Mouse (Mus musculus) gastrocnemius, adult 8-10 months (tissue): Measurements from ENCODE around the gene Pskh1. TPM values are rescaled to one million over a fixed set of nuclear protein-coding genes. Genes with fewer than 3 reads are reported as not detected.

Source experiments
- DNase-seq, 2 experiments: peaks; one replicate each; pipeline ENCODE4 v3.0.0; 2022; ENCODE audit warnings: low spot score in 2 of 2
- microRNA-seq: library from miRNA; unstranded; fragments of <30 nt; microRNA quantifications from one replicate; pipeline ENCODE4 v1.2.0, GENCODE M21; 2022
- total RNA-seq, 4 experiments: library from RNA; stranded (reverse); gene quantifications; 2 replicates each; pipeline ENCODE4 v1.2.4; 2022

Gene Pskh1
- total RNA-seq, 4 experiments from 2014 or later = 10.9 to 14.7 (median 12.8) TPM

- DNase-seq = no peak
Measured at GRCm38 (mm10) chr8:105956556-105956955, 56.3 kb downstream of the Pskh1 start.

DNA sequence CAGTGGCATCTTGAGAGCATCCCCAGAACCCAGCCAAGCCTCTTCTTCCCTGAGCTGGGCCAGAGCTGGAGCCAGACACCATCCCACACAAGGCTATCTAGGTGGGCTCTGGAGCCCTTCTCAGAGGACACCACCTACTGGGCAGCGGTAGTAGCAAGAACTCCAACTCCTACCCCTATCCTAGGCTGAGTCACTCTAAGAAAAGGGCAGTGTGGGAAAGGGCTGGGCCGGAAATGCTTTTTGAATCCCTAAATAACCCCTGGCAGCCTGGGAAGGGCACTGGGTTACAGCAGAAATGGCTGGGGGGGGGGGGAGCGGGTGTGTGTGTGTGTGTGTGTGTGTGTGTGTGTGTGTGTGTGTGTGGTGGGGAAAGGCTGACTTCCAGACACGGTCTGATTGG lies 57.6 kb downstream of the Pskh1 start:
- peak in 1 of 2 experiments; percentile 41 for DNase-seq

DNA sequence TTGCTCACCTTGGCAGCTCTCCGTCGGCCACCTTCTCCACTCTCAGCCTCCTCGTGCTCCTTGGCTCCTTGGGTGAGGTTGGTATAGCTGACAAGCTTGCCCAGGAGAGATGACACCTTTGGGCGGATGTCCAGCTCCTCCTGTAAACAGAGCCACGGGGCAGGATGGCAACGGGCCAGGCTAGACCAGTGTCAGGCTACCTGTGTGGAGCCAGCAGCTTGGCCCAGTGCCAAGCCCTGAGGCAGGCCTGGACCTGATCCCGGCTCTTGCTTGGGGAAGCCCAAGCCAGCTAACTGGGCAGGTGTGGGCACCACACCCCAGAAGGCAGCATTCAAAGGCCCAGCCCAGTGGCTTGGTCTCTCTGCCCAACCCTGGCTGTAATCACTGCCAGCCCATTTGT lies 59.1 kb downstream of the Pskh1 start:
- DNase-seq = peak; percentile 87 to 96

DNA sequence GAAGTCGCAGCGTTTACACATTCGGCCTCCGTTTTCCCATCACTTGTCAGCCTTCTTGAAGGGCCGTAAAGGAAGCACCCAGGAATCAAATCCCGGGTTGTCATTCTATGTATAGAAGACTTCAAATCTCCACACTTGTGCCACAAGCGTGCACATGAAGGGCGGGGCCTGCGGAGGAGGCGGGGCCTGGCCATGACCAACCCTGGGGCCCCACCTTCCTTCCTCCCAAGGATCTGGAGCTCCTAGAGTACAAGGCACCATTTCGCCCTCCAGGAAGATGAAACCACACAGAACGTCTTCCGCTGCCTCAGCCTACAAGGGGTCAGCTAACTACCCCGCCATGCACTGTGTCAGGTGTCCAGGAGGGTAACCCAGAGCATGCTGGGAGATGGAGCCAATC lies 60.9 kb downstream of the Pskh1 start:
- no peak for DNase-seq

- no peak for DNase-seq
Measured at GRCm38 (mm10) chr8:105961536-105961935, 61.3 kb downstream of the Pskh1 start.

DNA sequence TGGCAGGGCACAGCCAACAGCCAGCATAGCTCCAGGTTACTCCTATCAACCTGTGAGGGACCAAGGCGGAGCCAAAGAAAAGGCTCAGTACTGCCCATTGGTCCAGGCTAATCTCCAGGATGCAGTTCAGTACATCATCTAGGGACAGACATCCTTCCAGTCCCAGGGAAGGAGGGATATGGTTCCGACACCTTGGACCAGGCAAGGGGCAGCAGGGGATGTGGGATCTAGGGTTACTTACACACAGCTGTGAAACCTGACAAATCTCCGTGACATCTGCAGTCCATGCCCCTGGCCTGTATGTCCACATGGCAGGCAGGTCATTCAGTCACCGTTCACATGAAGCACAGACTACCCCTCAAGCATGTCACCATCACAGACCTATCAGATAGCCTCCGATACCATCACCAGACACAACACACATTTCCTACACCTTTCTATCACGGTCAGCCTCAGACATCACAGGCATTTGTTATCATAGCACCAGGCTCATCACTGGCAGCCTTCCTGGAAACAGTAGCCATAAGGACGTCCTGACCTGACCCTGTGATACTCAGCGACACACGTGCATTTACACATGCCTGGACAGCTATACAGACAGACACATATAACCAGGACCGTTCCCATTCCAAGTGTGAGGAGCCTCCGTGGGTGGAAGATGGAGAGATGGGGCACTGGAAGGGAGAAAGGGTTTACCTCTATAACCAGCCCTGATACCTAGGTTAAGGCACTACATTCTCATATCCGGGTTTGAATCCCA lies 64.4 kb downstream of the Pskh1 start:
- DNase-seq = no peak

GRCm38 (mm10) chr8:105965266-105965904 lies 65.1 kb downstream of the Pskh1 start:
- DNase-seq = peak; percentile 39 to 40

DNA sequence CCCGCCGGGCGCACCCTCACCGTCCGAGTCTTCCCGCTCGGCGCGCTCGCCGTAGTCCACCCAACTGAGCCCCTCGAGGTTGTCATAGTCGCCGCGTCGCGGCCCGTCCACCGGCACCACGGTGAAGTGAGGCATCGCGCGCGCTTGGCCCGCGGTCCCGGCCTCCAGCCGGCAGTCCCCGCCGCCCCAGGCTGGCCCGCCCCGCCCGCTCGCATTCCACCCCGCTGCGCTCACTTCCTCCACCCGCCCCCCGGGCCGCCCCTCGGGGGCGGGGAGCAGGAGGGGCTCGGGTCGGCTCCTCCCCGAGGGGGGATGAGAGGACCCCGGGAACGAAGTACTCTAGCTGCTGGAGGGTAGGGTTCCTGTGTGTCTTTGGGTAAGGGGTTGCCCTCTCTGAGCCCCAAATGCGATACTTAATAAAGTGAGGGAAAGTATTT lies 65.7 kb downstream of the Pskh1 start, which contains the start of gene Slc12a4:
Gene Slc12a4 (minus strand): TSS at position 193 of the 437 bp plus-strand sequence.
- peak; percentile 62 to 64 for DNase-seq

DNA sequence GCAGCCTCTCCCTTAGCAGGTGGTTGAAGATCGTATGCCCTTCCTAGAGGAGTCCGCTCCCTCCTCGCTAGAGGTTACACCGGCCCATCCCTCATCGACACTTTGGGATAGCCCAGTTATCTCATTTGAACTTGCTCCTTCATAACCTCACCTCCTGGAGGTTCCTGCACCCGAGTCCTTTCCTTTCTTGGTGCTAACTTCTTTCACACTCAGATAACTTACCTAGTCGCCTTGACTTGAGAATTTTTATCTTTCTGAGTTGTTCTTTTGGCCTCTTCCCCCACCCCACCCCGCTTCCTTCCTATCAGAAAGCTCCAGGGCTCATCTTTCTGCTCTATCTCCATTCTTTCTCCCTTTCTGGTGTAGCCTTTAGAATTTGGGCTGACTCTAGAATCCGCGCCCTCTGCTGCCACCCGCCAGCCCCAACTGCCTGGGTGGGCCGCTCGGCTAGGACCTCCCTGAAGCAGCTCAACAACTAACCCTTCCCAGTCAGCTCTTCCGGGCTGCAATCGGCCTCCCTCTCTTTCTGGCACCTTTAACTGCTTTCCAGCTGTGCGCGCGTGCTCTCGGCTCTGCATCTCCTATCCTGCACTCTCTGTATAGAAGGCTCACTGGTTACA lies 66.6 kb downstream of the Pskh1 start:
- no peak for DNase-seq

DNA sequence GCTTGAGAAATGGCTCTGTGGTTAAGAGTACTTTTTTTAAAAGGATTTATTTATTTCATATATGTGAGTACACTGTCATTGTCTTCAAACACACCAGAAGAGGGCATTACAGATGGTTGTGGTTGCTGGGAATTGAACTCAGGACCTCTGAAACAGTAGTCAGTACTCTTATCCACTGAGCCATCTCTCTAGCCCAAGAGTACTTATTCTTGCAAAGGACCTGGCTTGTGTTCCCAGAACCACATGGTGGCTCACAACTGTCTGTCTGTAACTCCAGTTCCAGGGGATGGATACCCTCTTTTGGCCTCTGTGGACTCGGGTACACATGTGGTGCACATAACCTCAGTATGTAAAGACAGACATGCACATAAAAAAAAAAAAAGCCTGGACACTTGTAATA lies 69.1 kb downstream of the Pskh1 start:
- no peak for DNase-seq

- DNase-seq = no peak
Measured at GRCm38 (mm10) chr8:105971019-105971720, 70.9 kb downstream of the Pskh1 start.

GRCm38 (mm10) chr8:105975363-105975762 lies 75.1 kb downstream of the Pskh1 start:
- no peak for DNase-seq

DNA sequence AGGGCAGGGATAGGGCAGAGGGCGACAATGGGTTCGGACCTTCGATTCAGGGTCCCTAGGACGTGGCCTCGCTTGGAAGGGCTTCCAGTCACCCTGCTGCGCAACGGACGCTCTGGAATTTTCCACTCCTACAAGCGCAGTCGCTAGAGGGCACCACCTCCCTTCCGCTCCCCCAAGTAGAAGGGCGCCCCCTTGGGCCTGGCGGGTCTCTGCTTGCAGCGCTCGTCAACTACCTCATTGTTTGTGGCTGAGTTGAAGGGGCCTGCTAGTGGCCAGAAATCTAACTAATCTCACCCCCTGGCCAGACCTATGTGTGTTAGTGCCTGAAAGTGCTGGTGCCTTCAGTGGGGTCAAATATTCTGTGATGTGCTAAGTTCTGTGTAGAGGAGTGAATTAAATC lies 79.1 kb downstream of the Pskh1 start, which contains the start of gene Dpep3:
Gene Dpep3 (minus strand): TSS at position 105 of the 400 bp plus-strand sequence.
- DNase-seq = no peak

DNA sequence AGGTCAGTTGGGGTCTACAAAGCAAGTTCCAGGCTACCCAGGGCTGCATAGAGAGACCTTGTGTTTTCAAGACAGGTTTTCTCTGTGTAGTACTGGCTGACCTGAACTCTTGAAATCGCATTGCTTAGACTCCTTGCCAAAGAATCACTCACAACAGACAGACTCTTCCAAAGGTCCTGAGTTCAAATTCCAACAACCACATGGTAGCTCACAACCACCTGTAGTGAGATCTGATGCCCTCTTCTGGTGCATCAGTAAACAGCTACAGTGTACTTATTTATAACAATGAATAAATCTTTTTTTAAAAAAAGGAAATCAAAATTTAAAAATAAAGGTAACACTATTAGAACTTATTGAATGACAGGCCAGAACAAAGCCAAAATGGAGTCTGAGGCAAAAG lies 80.9 kb downstream of the Pskh1 start:
- DNase-seq = no peak

Small RNAs within 50 kb of the gene (microRNA-seq; reads per million reads assigned to microRNA genes)
- gene Mir7074 = not detected

Other genes with a start within 250 kb of the Pskh1 start
- not detected for gene Carmil2, start 214.2 kb upstream of the Pskh1 start, total RNA-seq
- 1 to 10 TPM; 3.4 to 5.8 (median 4.4) TPM for gene Acd, start 199.3 kb upstream of the Pskh1 start, total RNA-seq
- gene Pard6a, start 199.3 kb upstream of the Pskh1 start, total RNA-seq = 1 to 10 TPM; 5.5 to 8.1 (median 6.7) TPM
- not detected for gene 4933405L10Rik, start 192.8 kb upstream of the Pskh1 start, total RNA-seq
- gene Enkd1, start 192.2 kb upstream of the Pskh1 start, total RNA-seq = under 1 TPM; 0.48 to 0.54 (median 0.52) TPM
- 1 to 10 TPM; 7.0 to 9.1 (median 8.3) TPM for gene Gfod2, start 141.8 kb upstream of the Pskh1 start, total RNA-seq
- 10 to 100 TPM; 19.3 to 25.2 (median 23.0) TPM for gene Ranbp10, start 73.1 kb upstream of the Pskh1 start, total RNA-seq
- gene Tsnaxip1, start 72.7 kb upstream of the Pskh1 start, total RNA-seq = not detected
- 1 to 10 TPM in 1 of 4 experiments, under 1 TPM in 3; 0.31 to 1.4 (median 0.72) TPM for gene Cenpt, start 47.2 kb upstream of the Pskh1 start, total RNA-seq
- gene Thap11, start 45.3 kb upstream of the Pskh1 start, total RNA-seq = 10 to 100 TPM; 20.4 to 24.1 (median 22.0) TPM
- gene Nutf2, start 39.9 kb upstream of the Pskh1 start, total RNA-seq = 10 to 100 TPM; 21.4 to 44.7 (median 25.5) TPM
- 10 to 100 TPM; 18.8 to 21.9 (median 20.0) TPM for gene Edc4, start 19.6 kb upstream of the Pskh1 start, total RNA-seq
- gene Nrn1l, start 6.9 kb upstream of the Pskh1 start, total RNA-seq = not detected
- not detected for gene Ctrl, start 33.4 kb downstream of the Pskh1 start, total RNA-seq
- gene Psmb10, start 38.0 kb downstream of the Pskh1 start, total RNA-seq = 10 to 100 TPM; 15.3 to 22.6 (median 19.7) TPM
- under 1 TPM in 2 of 4 experiments, not detected in 2; 0.24 to 0.78 TPM for gene Lcat, start 42.9 kb downstream of the Pskh1 start, total RNA-seq
- gene Slc12a4, start 65.7 kb downstream of the Pskh1 start, total RNA-seq = 10 to 100 TPM; 11.8 to 12.7 (median 12.0) TPM
- gene Dpep3, start 79.0 kb downstream of the Pskh1 start, total RNA-seq = not detected
- 10 to 100 TPM; 10.3 to 12.7 (median 10.8) TPM for gene Dus2, start 90.9 kb downstream of the Pskh1 start, total RNA-seq
- not detected for gene Dpep2nb, start 105.5 kb downstream of the Pskh1 start, total RNA-seq
- 10 to 100 TPM; 11.2 to 13.1 (median 11.7) TPM for gene Ddx28, start 111.4 kb downstream of the Pskh1 start, total RNA-seq
- gene Nfatc3, start 158.4 kb downstream of the Pskh1 start, total RNA-seq = 10 to 100 TPM; 23.6 to 30.5 (median 25.5) TPM
- not detected for gene Esrp2, start 236.5 kb downstream of the Pskh1 start, total RNA-seq
- gene Pla2g15, start 250.0 kb downstream of the Pskh1 start, total RNA-seq = 1 to 10 TPM; 3.3 to 5.6 (median 4.0) TPM